Mouse (Mus musculus): ENCODE measurements around the gene Samd14.
A peak's percentile ranks its signal among the peaks of the same experiment; 100 is the strongest.

Gene Samd14

DNA sequence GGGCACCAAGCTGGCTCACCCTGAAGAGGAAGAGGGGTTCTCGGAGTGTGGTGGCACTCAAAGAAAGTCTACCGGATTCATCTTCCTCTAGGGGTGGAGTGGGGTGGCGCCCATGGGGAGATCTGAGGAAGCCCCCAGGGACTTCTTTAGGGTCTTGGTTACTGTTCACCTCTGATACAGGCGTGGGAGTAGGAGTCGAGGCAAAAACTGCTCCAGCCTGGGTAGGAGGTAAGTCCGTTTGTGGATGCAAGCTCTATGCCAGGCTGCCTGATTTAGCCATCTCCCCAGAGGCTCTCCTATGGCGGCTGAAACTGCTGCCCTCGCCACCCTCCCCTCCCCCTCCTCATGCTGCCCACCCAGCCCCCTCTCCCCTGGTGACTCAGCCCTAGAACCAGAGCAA is 62.5 kb downstream of the Samd14 start:
- no peak for DNase-seq (ENCODE audit: extremely low spot score, low spot score)

DNA sequence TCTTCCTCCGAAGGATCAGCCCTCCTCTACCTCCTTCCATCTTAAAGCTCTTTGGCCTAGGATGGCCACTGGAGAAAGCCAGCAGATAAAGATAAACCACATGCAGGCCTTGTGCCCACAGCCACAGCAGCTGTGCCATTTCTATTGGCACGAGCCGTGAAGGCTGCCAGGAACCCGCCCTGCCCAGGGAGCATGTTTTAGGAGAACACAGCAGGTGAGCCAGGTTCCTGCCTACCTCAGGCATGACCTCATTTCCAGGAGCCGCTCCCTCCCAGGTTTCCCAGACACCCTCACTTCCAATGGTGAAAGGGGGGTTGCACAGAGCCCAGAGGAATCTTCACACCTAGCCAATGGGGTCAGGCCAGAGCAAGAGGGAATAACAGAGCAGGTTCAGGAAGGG is 63.1 kb downstream of the Samd14 start:
- no peak for DNase-seq (ENCODE audit: extremely low spot score, low spot score)

DNA sequence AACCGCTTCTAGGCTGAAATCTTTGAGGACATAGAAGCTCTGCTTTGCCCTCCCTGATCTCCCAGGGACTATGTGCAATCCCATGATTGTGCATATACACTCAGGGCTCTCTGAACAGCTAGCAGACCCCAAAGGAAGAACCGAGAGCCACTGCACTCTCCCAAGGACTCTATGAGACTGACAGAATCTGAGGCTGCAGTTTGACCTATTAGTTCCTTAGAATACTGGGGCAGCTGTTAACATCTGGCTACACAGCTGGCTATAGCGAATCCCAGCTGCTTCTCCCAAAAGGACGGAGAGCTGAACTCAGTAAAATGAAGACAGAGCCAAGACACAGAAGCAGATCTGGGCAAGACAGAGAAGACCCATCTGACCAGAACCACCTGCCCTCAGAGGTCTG is 64.2 kb downstream of the Samd14 start:
- no peak for DNase-seq (ENCODE audit: extremely low spot score, low spot score)

DNA sequence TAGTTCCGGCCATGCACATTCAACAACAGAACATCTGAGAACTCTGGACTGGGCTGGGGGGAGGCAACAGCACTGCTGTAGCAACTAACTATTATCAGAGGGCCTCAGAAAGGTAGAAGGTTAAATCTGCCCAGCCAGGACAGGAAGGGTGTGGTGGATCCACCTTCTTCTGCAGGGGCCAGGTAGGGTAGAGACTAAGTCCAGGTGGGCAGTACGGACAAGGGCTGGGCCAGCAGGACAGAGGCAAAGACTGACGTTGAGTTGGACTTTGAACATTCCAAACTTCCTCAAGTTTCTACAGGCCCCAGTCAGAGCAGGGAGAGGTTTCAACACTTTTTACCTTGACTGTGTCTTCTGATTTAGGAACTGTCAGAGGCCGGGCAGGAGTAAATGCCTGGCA is 65.0 kb downstream of the Samd14 start:
- DNase-seq (ENCODE audit: extremely low spot score, low spot score): no peak

- DNase-seq (ENCODE audit: extremely low spot score, low spot score): peak; percentile 36
These were observed 65.7 kb downstream of the Samd14 start for GRCm38 (mm10) chr11:95075197-95076040.

Data from neural tube, embryonic 10.5 days (tissue).